ENCODE assay signal across 8 mouse cellular contexts in the genomic region with DNA sequence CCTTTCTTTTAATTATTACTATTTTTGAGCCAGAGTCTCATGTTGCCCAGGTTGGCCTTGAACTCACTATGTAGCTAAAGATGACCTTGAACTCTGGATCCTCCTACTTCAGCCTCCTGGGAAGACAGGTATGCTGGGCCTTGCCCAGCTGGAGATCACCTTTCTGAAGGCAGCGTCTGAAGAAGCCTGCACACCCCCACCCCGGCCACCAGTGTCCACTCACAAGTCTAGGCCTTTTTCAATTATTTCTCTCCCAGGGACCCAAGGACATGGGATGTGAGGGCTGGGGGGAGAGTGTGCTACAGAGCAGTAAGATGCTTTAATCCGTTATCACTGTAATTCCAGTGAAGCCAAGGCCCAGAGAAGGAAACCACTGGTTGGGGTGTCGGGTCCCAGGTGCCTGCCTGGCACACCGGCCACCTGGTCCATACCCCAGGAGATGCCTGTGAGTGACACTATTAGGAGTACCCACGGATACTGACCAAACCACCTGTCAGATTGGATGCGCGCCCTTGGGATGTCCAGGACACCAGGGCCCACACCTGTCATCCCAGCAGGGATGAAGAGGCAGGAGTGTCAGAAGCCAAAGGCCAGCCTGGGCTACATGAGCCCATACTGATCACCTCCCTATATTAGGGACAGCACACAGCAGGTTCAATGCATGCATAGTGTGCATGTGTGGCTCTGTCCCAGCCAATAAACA. TPM values are rescaled to one million over a fixed set of nuclear protein-coding genes. Genes with fewer than 3 reads are reported as not detected.
DNase-seq lines count a peak whose midpoint lies in the region; ATAC-seq and TF ChIP-seq lines count a peak whose summit lies in the region.
"Had no signal": no experiment of that assay in that cellular context is flagged by ENCODE, and none has a peak within 500 bp of the region (broad histone marks: within the 10 kb centered on the region; RNA-seq: fewer than 3 reads in every experiment).

No protein-coding gene starts in this region.

- no peak for ATAC-seq in liver, embryonic 11.5 days (replicated peaks; ENCODE audit: low FRiP score)
- ATAC-seq in monocyte, adult 5-6 weeks (replicated peaks; ENCODE audit: insufficient number of reproducible peaks, low FRiP score, low TSS enrichment, poor library complexity, severe bottlenecking) = no peak
- ATAC-seq in megakaryocyte-erythroid progenitor cell, adult 5-6 weeks (replicated peaks; ENCODE audit: low FRiP score, low TSS enrichment, poor library complexity, severe bottlenecking) = no peak

- WGBS in liver, embryonic 11.5 days = 76% methylated on average over 8 of the region's 8 CpGs

- H3K9ac ChIP-seq in liver, embryonic 11.5 days (ENCODE audit: low read depth, low read length) = no peak overlapping the region

- H3K27ac ChIP-seq in liver, embryonic 11.5 days (ENCODE audit: low read depth, low read length) = no peak overlapping the region

- H3K27me3 ChIP-seq in liver, embryonic 11.5 days (replicated peaks; ENCODE audit: control insufficient read depth, insufficient read depth, low read length) = peaks cover 67% of the 10 kb centered on the region
- peaks cover 56% of the 10 kb centered on the region for H3K27me3 ChIP-seq in E14TG2a.4 (ENCODE audit: insufficient read depth, low read length)

- TF ChIP-seq CTCF in E14TG2a.4 (conservative IDR thresholded peaks at IDR 0.05; ENCODE audit: low read length) = no peak

- H3K4me1 ChIP-seq in liver, embryonic 11.5 days (replicated peaks; ENCODE audit: control insufficient read depth, insufficient read depth, low read length) = peaks cover 20% of the 10 kb centered on the region
- peaks cover 78% of the 10 kb centered on the region for H3K4me1 ChIP-seq in E14TG2a.4 (replicated peaks; ENCODE audit: low read depth, low read length)

- no peaks in the 10 kb centered on the region for H3K9me3 ChIP-seq in liver, embryonic 11.5 days (ENCODE audit: control insufficient read depth, low read length)
- H3K9me3 ChIP-seq in E14TG2a.4 (ENCODE audit: low read length) = no peaks in the 10 kb centered on the region

- no peaks in the 10 kb centered on the region for H3K36me3 ChIP-seq in liver, embryonic 11.5 days (ENCODE audit: control insufficient read depth, insufficient read depth, low read length)
- H3K36me3 ChIP-seq in E14TG2a.4 (ENCODE audit: insufficient read depth, low read length) = no peaks in the 10 kb centered on the region

- H3K4me3 ChIP-seq in liver, embryonic 11.5 days (ENCODE audit: low read depth, low read length) = no peak overlapping the region
- peak overlapping the region; percentile 76; the same call in 1 of the 2 replicates for H3K4me3 ChIP-seq in E14TG2a.4 (replicated peaks; ENCODE audit: low read length)
- H3K4me3 ChIP-seq: erythroblast, embryonic 14.5 days had no signal

- DNase-seq in liver, embryonic 11.5 days (ENCODE audit: low spot score) = peak; percentile 32
- no peak for DNase-seq in liver
- peak; percentile 20 for DNase-seq in adrenal gland, adult 8-10 months
- DNase-seq in kidney, adult 9 months = peak; percentile 37

- no peak overlapping the region for H3K4me2 ChIP-seq in liver, embryonic 11.5 days

RNA-seq across cellular contexts. Expression of a gene that starts 27.5 kb away (rescaled TPM):
- polyA plus RNA-seq in liver, embryonic 11.5 days (2014; fragmentation: Nextera tagmentation; extraction: Ambion mirVana) = 15.4 and 21.4 TPM in 2 replicates
- total RNA-seq in adrenal gland, adult 8-10 months (2022) = 100 to 1,000 TPM; 113 to 191 (median 144) TPM
- total RNA-seq in monocyte, adult 5-6 weeks (2017) = 4.1 to 7.6 TPM (median 5.1 TPM) in 3 replicates
- 10.6 and 15.9 TPM in 2 replicates for total RNA-seq in megakaryocyte-erythroid progenitor cell, adult 5-6 weeks (2014; fragmentation: Nextera tagmentation)
- 3.0 and 3.4 TPM in 2 replicates for total RNA-seq in megakaryocyte-erythroid progenitor cell, adult 5-6 weeks (2017)

RNA-seq across cellular contexts. Expression of a gene that starts 35.1 kb away (rescaled TPM):
- polyA plus RNA-seq in liver, embryonic 11.5 days (2014; fragmentation: Nextera tagmentation; extraction: Ambion mirVana) = 3.8 and 4.5 TPM in 2 replicates
- 1 to 10 TPM in 2 of 4 experiments, under 1 TPM in 2; 0.78 to 2.0 (median 0.96) TPM for total RNA-seq in adrenal gland, adult 8-10 months (2022)
- 3.9 to 7.9 TPM (median 6.3 TPM) in 3 replicates for total RNA-seq in monocyte, adult 5-6 weeks (2017)
- total RNA-seq in megakaryocyte-erythroid progenitor cell, adult 5-6 weeks (2014; fragmentation: Nextera tagmentation) = 7.7 and 12.8 TPM in 2 replicates
- 7.4 and 7.5 TPM in 2 replicates for total RNA-seq in megakaryocyte-erythroid progenitor cell, adult 5-6 weeks (2017)
- polyA plus RNA-seq: erythroblast, embryonic 14.5 days had no signal

RNA-seq across cellular contexts. Expression of a gene that starts 39.1 kb away (rescaled TPM):
- 0.62 and 0.67 TPM in 2 replicates for polyA plus RNA-seq in liver, embryonic 11.5 days (2014; fragmentation: Nextera tagmentation; extraction: Ambion mirVana)
- 1 to 10 TPM; 2.0 to 4.2 (median 2.6) TPM for total RNA-seq in adrenal gland, adult 8-10 months (2022)
- not detected in 3 replicates for total RNA-seq in monocyte, adult 5-6 weeks (2017)
- total RNA-seq in megakaryocyte-erythroid progenitor cell, adult 5-6 weeks (2014; fragmentation: Nextera tagmentation) = 4.0 TPM in 1 of 2 replicates, not detected in the other
- not detected in 2 replicates for total RNA-seq in megakaryocyte-erythroid progenitor cell, adult 5-6 weeks (2017)

RNA-seq across cellular contexts. Expression of a gene that starts 43.7 kb away (rescaled TPM):
- 1.3 and 1.9 TPM in 2 replicates for polyA plus RNA-seq in liver, embryonic 11.5 days (2014; fragmentation: Nextera tagmentation; extraction: Ambion mirVana)
- total RNA-seq in adrenal gland, adult 8-10 months (2022) = 1 to 10 TPM in 2 of 4 experiments, under 1 TPM in 2; 0.65 to 2.9 (median 1.0) TPM
- 2.3 to 3.7 TPM in 2 of 3 replicates, not detected in the other for total RNA-seq in monocyte, adult 5-6 weeks (2017)
- 1.2 and 6.3 TPM in 2 replicates for total RNA-seq in megakaryocyte-erythroid progenitor cell, adult 5-6 weeks (2014; fragmentation: Nextera tagmentation)
- total RNA-seq in megakaryocyte-erythroid progenitor cell, adult 5-6 weeks (2017) = 0.11 and 2.6 TPM in 2 replicates

RNA-seq across cellular contexts. Expression of a gene that starts 43.7 kb away (rescaled TPM):
- 97.4 and 99.3 TPM in 2 replicates for polyA plus RNA-seq in liver, embryonic 11.5 days (2014; fragmentation: Nextera tagmentation; extraction: Ambion mirVana)
- 10 to 100 TPM; 49.8 to 60.2 (median 55.0) TPM for total RNA-seq in adrenal gland, adult 8-10 months (2022)
- total RNA-seq in monocyte, adult 5-6 weeks (2017) = 18.6 to 22.3 TPM (median 20.9 TPM) in 3 replicates
- total RNA-seq in megakaryocyte-erythroid progenitor cell, adult 5-6 weeks (2014; fragmentation: Nextera tagmentation) = 12.3 and 31.4 TPM in 2 replicates
- total RNA-seq in megakaryocyte-erythroid progenitor cell, adult 5-6 weeks (2017) = 31.2 and 37.8 TPM in 2 replicates

Comparison
In these comparisons a context has a peak if more than half of its experiments do, and no peak if none do; other contexts are left out.
1. RNA of a gene that starts 27.5 kb away (total RNA-seq): 113 to 191 TPM in adrenal gland, adult 8-10 months; 3.0 to 15.9 TPM in megakaryocyte-erythroid progenitor cell, adult 5-6 weeks and 4.1 to 7.6 TPM in monocyte, adult 5-6 weeks; every median in the first group is over 4 times any median in the second.